In genomic region chr11:115282295-115282694, GRCm38 (mm10) we compare ENCODE assay signal across 11 mouse cellular contexts. TPM values are rescaled to one million over a fixed set of nuclear protein-coding genes. Genes with fewer than 3 reads are reported as not detected.
DNase-seq lines count a peak whose midpoint lies in the region; ATAC-seq lines count a peak whose summit lies in the region.
"Had no signal": no experiment of that assay in that cellular context is flagged by ENCODE, and none has a peak within 500 bp of the region (broad histone marks: within the 10 kb centered on the region; RNA-seq: fewer than 3 reads in every experiment).

No protein-coding gene starts in this region.

- no peak overlapping the region for H3K27ac ChIP-seq in hindbrain, embryonic 13.5 days
- H3K27ac ChIP-seq in hindbrain, embryonic 11.5 days (ENCODE audit: low read depth, low read length): no peak overlapping the region
- H3K27ac ChIP-seq: forebrain, embryonic 10.5 days; liver, embryonic 14.5 days had no signal

- intact Hi-C loops in heart, postnatal 14 days (cut with DNase I): no loop called here

- ATAC-seq in hindbrain, embryonic 13.5 days (ENCODE audit: low FRiP score): no peak
- ATAC-seq in hindbrain, embryonic 11.5 days (ENCODE audit: low FRiP score): no peak

- no peak overlapping the region for H3K4me3 ChIP-seq in hindbrain, embryonic 13.5 days
- H3K4me3 ChIP-seq in hindbrain, embryonic 11.5 days (ENCODE audit: low read depth, low read length): no peak overlapping the region
- H3K4me3 ChIP-seq: forebrain, embryonic 10.5 days had no signal

- H3K4me2 ChIP-seq in hindbrain, embryonic 13.5 days: no peak overlapping the region
- H3K4me2 ChIP-seq in hindbrain, embryonic 11.5 days (replicated peaks; ENCODE audit: low read depth, low read length): no peak overlapping the region

- H3K4me1 ChIP-seq in hindbrain, embryonic 13.5 days (replicated peaks): peaks cover 20% of the 10 kb centered on the region
- no peaks in the 10 kb centered on the region; the same call in 1 of the 2 replicates for H3K4me1 ChIP-seq in hindbrain, embryonic 11.5 days (replicated peaks; ENCODE audit: control insufficient read depth, insufficient read depth, low read length)

- no peak for DNase-seq in hindbrain, embryonic 11.5 days (ENCODE audit: low spot score)
- DNase-seq in right cerebral cortex, postnatal 10 days (ENCODE audit: low spot score in 2 of 2): peak; percentile 65 to 74
- no peak for DNase-seq in right cerebral cortex, postnatal 36 days (ENCODE audit: low spot score in 2 of 2)
- peak; percentile 45 to 48 for DNase-seq in heart, postnatal 14 days
- no peak for DNase-seq in spleen, postnatal 4 days (ENCODE audit: low spot score in 2 of 2)
- DNase-seq in kidney, adult 18-20 months: no peak

- no peaks in the 10 kb centered on the region for H3K27me3 ChIP-seq in hindbrain, embryonic 13.5 days
- no peaks in the 10 kb centered on the region for H3K27me3 ChIP-seq in hindbrain, embryonic 11.5 days (ENCODE audit: control insufficient read depth, insufficient read depth, low read length)

- 83% methylated on average over 8 of the region's 8 CpGs for WGBS in hindbrain, embryonic 13.5 days
- 76% methylated on average over 8 of the region's 8 CpGs for WGBS in hindbrain, embryonic 11.5 days

- no peaks in the 10 kb centered on the region for H3K36me3 ChIP-seq in hindbrain, embryonic 13.5 days
- no peaks in the 10 kb centered on the region for H3K36me3 ChIP-seq in hindbrain, embryonic 11.5 days (ENCODE audit: control insufficient read depth, insufficient read depth, low read length)
- H3K36me3 ChIP-seq: forebrain, embryonic 10.5 days had no signal

- H3K9ac ChIP-seq in hindbrain, embryonic 13.5 days: peak overlapping the region; percentile 29; the same call in 1 of the 2 replicates
- no peak overlapping the region for H3K9ac ChIP-seq in hindbrain, embryonic 11.5 days (ENCODE audit: low read depth, low read length)
- H3K9ac ChIP-seq: liver, embryonic 14.5 days had no signal

- no peaks in the 10 kb centered on the region for H3K9me3 ChIP-seq in hindbrain, embryonic 13.5 days
- H3K9me3 ChIP-seq in hindbrain, embryonic 11.5 days (ENCODE audit: control insufficient read depth, low read length): no peaks in the 10 kb centered on the region
- H3K9me3 ChIP-seq: forebrain, embryonic 10.5 days had no signal

RNA-seq across cellular contexts. Expression of gene Fdxr, which starts 5.4 kb away (rescaled TPM):
- 18.1 and 20.8 TPM in 2 replicates for polyA plus RNA-seq in hindbrain, embryonic 13.5 days (2015; fragmentation: Nextera tagmentation; extraction: Ambion mirVana)
- 11.6 and 14.9 TPM in 2 replicates for polyA plus RNA-seq in hindbrain, embryonic 11.5 days (2014; fragmentation: Nextera tagmentation; extraction: Ambion mirVana)
- total RNA-seq in heart, postnatal 14 days (2021): 1 to 10 TPM; 7.0 to 7.5 TPM

RNA-seq across cellular contexts. Expression of gene Fads6, which starts 15.2 kb away (rescaled TPM):
- 0.73 and 0.79 TPM in 2 replicates for polyA plus RNA-seq in hindbrain, embryonic 13.5 days (2015; fragmentation: Nextera tagmentation; extraction: Ambion mirVana)
- 0.40 and 0.52 TPM in 2 replicates for polyA plus RNA-seq in hindbrain, embryonic 11.5 days (2014; fragmentation: Nextera tagmentation; extraction: Ambion mirVana)
- total RNA-seq in heart, postnatal 14 days (2021): 1 to 10 TPM; 1.2 to 1.3 TPM

RNA-seq across cellular contexts. Expression of gene Grin2c, which starts 15.3 kb away (rescaled TPM):
- polyA plus RNA-seq in hindbrain, embryonic 13.5 days (2015; fragmentation: Nextera tagmentation; extraction: Ambion mirVana): 0.22 TPM in 2 replicates
- polyA plus RNA-seq in hindbrain, embryonic 11.5 days (2014; fragmentation: Nextera tagmentation; extraction: Ambion mirVana): 0.25 and 0.43 TPM in 2 replicates
- under 1 TPM; 0.10 to 0.15 TPM for total RNA-seq in heart, postnatal 14 days (2021)
- total RNA-seq: hematopoietic stem cell, adult 5-6 weeks had no signal
- polyA plus RNA-seq: forebrain, embryonic 10.5 days had no signal

RNA-seq across cellular contexts. Expression of gene Otop2, which starts 24.7 kb away (rescaled TPM):
- polyA plus RNA-seq in hindbrain, embryonic 13.5 days (2015; fragmentation: Nextera tagmentation; extraction: Ambion mirVana): not detected in 2 replicates
- polyA plus RNA-seq in hindbrain, embryonic 11.5 days (2014; fragmentation: Nextera tagmentation; extraction: Ambion mirVana): not detected in 2 replicates
- not detected for total RNA-seq in heart, postnatal 14 days (2021)
- total RNA-seq: adrenal gland, adult 18-20 months; hematopoietic stem cell, adult 5-6 weeks had no signal
- polyA plus RNA-seq: liver, embryonic 14.5 days had no signal

RNA-seq across cellular contexts. Expression of gene Ush1g, which starts 39.5 kb away (rescaled TPM):
- polyA plus RNA-seq in hindbrain, embryonic 13.5 days (2015; fragmentation: Nextera tagmentation; extraction: Ambion mirVana): 0.06 and 0.14 TPM in 2 replicates
- 0.05 TPM in 1 of 2 replicates, not detected in the other for polyA plus RNA-seq in hindbrain, embryonic 11.5 days (2014; fragmentation: Nextera tagmentation; extraction: Ambion mirVana)
- total RNA-seq in heart, postnatal 14 days (2021): under 1 TPM in 1 of 2 experiments, not detected in 1; 0.14 TPM
- total RNA-seq: hematopoietic stem cell, adult 5-6 weeks had no signal
- polyA plus RNA-seq: forebrain, embryonic 10.5 days had no signal

Comparison
In these comparisons a context has a peak if more than half of its experiments do, and no peak if none do; other contexts are left out.
1. DNase-seq: peak in right cerebral cortex, postnatal 10 days (2 of 2) and heart, postnatal 14 days (2 of 2); none in hindbrain, embryonic 11.5 days (single experiment), right cerebral cortex, postnatal 36 days (0 of 2), spleen, postnatal 4 days (0 of 2) and kidney, adult 18-20 months (single experiment).